Mouse (Mus musculus) lung, postnatal 0 days (tissue): ENCODE data around the gene Slc4a7.

ENCODE experiments used
- CTCF ChIP-seq: IDR thresholded peaks from 2 replicates; pipeline ENCODE4 v1.5.1; 2016; ENCODE audit warnings: antibody characterized with exemption, mild to moderate bottlenecking
- EP300 ChIP-seq: IDR thresholded peaks from 2 replicates; pipeline ENCODE4 v1.6.1; 2016; ENCODE audit warnings: antibody characterized with exemption, mild to moderate bottlenecking, control low read depth

DNA sequence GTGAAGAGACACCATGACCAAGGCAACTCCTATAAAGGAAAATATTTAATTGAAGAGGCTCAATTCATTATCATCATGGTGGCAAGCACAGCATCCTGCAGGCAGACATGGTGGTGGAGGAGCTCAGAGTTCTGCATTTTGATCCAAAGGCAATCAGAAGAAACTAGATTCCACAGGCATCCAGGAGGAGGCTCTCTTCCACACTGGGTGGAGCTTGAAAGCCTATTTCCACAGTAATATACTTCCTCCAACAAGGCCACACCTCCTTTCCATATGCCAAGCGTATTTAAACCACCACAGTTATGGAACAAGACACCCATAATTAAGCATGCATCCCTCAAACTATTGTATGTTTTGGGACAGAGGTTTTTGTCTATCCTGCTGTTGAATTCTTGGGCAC lies 84.9 kb downstream of the Slc4a7 start:
- no peak for TF ChIP-seq CTCF
- TF ChIP-seq EP300, result no peak
